Mouse (Mus musculus) lung, postnatal 0 days (tissue): Measurements from ENCODE around the gene Arhgap36.

Experiments
- CTCF ChIP-seq: IDR thresholded peaks from 2 replicates; pipeline ENCODE4 v1.5.1; 2016; ENCODE audit warnings: antibody characterized with exemption, mild to moderate bottlenecking
- EP300 ChIP-seq: IDR thresholded peaks from 2 replicates; pipeline ENCODE4 v1.6.1; 2016; ENCODE audit warnings: antibody characterized with exemption, mild to moderate bottlenecking, control low read depth

- TF ChIP-seq EP300 = no peak
- TF ChIP-seq CTCF = no peak
Observed at GRCm38 (mm10) chrX:49480846-49481245, 17.1 kb downstream of the Arhgap36 start.
